Mouse (Mus musculus) thymus, postnatal 4 days (tissue): Measurements from ENCODE around the gene Gm4553.
"Not testable (repeated sequence)": the region's sequence is repeated elsewhere in the genome, so short reads cannot be mapped to it uniquely, and the experiment has no call there.

Experiments used
- DNase-seq: peaks from one replicate; pipeline ENCODE4 v3.0.0; 2021

Gene Gm4553

DNA sequence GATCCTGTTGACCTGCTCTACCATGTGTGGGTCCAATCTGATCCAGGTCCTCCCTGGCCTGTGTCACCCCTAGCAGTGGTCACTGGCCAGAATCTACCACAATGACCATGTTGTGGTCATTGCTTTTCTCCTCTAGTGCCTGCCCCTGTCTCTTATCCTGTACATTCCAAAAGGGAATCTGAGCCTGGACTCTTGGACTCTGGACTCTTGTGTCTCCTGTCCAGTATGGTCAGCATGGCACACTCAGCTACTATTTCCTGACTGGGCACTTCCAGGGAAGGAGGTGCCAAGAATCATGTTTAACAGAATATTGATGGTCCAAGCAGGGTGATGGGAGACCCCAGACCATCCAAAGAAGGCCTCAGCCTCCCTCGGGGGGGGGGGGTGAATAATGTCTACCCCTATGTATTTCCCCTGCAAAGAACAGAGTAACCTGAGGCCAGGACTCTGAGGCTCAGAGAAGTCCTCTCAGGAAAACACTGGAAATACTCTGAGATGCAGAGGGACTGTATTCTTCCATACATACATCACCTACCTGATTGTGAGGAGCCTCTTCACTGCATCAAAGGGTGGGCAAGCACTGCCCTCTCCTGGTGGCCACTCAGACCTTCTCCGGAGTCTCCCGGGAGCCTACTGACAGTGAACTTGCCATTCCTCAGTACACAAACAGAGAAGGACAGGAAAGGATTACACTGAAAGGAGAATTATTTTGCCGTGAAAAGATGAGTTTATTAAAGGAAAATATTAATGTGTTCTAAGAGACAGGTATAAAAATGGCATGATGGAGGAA lies 31.1 kb downstream of the Gm4553 start:
- DNase-seq = no peak

- DNase-seq = no peak
Measured at GRCm38 (mm10) chr7:142128843-142129242, 36.7 kb downstream of the Gm4553 start.

DNA sequence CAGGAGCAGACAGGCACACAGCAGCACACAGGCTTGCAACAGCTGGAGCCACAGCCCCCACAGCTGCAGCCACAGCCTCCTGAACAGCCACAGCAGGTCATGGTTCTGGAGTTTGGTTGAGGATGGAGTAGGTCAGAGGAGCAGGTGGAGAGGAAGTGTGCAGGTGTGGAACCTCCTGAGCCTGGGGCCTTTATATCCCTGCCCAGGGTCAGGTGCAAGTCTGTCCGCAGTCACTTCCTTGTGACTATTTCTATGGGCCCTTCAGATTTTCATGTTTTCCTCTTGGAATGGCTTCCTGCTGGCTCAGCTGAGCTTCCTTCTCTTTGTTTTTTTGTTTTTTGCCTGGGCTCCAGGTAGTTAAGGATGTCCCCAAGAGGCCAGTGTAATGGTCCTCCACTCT lies 44.9 kb downstream of the Gm4553 start, which contains the start of gene Gm45618:
Gene Gm45618 (minus strand): TSS at position 101 of the 400 bp plus-strand sequence.
- DNase-seq = not testable (repeated sequence)

GRCm38 (mm10) chr7:142119632-142120031 lies 45.9 kb downstream of the Gm4553 start:
- peak; percentile 23 for DNase-seq
